Mouse (Mus musculus): ENCODE measurements around the gene Ccl21b. TPM values are rescaled to one million over a fixed set of nuclear protein-coding genes. Genes with fewer than 3 reads are reported as not detected.

Ccl21b gene
- 3.1 TPM for polyA plus RNA-seq (2014; fragmentation: Illumina TruSeq; extraction: RNeasy Lipid Tissue Mini Kit (QIAGEN cat#74804); ENCODE audit: low read depth, low replicate concordance)

GRCm38 (mm10) chr4:42255467-42255866 is at the start of gene Ccl21b:
Gene Ccl21b (plus strand): TSS chr4:42255767.

GRCm38 (mm10) chr4:42240339-42240738 is 15.2 kb upstream of the Ccl21b start, which contains the start of gene Gm10600:
Gene Gm10600 (plus strand): TSS chr4:42240639.

GRCm38 (mm10) chr4:42293967-42294366 is 38.4 kb downstream of the Ccl21b start, which contains the start of gene Gm21953:
Gene Gm21953 (plus strand): TSS chr4:42294267.

Other genes with a start within 250 kb of the Ccl21b start
- gene Gm21093, start 221.0 kb upstream of the Ccl21b start, polyA plus RNA-seq (2014; fragmentation: Illumina TruSeq; extraction: RNeasy Lipid Tissue Mini Kit (QIAGEN cat#74804); ENCODE audit: low read depth, low replicate concordance), result not detected
- not detected for gene Gm3893, start 164.6 kb upstream of the Ccl21b start, polyA plus RNA-seq (2014; fragmentation: Illumina TruSeq; extraction: RNeasy Lipid Tissue Mini Kit (QIAGEN cat#74804); ENCODE audit: low read depth, low replicate concordance)
- gene Gm13304, start 140.9 kb upstream of the Ccl21b start, polyA plus RNA-seq (2014; fragmentation: Illumina TruSeq; extraction: RNeasy Lipid Tissue Mini Kit (QIAGEN cat#74804); ENCODE audit: low read depth, low replicate concordance), result not detected
- gene Gm13306, start 102.3 kb upstream of the Ccl21b start, polyA plus RNA-seq (2014; fragmentation: Illumina TruSeq; extraction: RNeasy Lipid Tissue Mini Kit (QIAGEN cat#74804); ENCODE audit: low read depth, low replicate concordance), result not detected
- not detected for gene Gm13305, start 87.2 kb upstream of the Ccl21b start, polyA plus RNA-seq (2014; fragmentation: Illumina TruSeq; extraction: RNeasy Lipid Tissue Mini Kit (QIAGEN cat#74804); ENCODE audit: low read depth, low replicate concordance)
- 1.1 TPM for gene Gm10600, start 15.1 kb upstream of the Ccl21b start, polyA plus RNA-seq (2014; fragmentation: Illumina TruSeq; extraction: RNeasy Lipid Tissue Mini Kit (QIAGEN cat#74804); ENCODE audit: low read depth, low replicate concordance)
- not detected for gene Gm21953, start 38.5 kb downstream of the Ccl21b start, polyA plus RNA-seq (2014; fragmentation: Illumina TruSeq; extraction: RNeasy Lipid Tissue Mini Kit (QIAGEN cat#74804); ENCODE audit: low read depth, low replicate concordance)
- gene Fam205a3, start 62.6 kb downstream of the Ccl21b start, polyA plus RNA-seq (2014; fragmentation: Illumina TruSeq; extraction: RNeasy Lipid Tissue Mini Kit (QIAGEN cat#74804); ENCODE audit: low read depth, low replicate concordance), result not detected
- gene Gm21586, start 183.6 kb downstream of the Ccl21b start, polyA plus RNA-seq (2014; fragmentation: Illumina TruSeq; extraction: RNeasy Lipid Tissue Mini Kit (QIAGEN cat#74804); ENCODE audit: low read depth, low replicate concordance), result not detected
- gene Gm2163, start 211.0 kb downstream of the Ccl21b start, polyA plus RNA-seq (2014; fragmentation: Illumina TruSeq; extraction: RNeasy Lipid Tissue Mini Kit (QIAGEN cat#74804); ENCODE audit: low read depth, low replicate concordance), result 0.25 TPM